Mouse (Mus musculus) brain, embryonic 14.5 days (tissue): Measurements from ENCODE around the gene Plscr5.

ENCODE experiments used
- CTCF ChIP-seq: fragments of 200-500 bp; IDR thresholded peaks from 2 replicates; pipeline ENCODE4 v1.5.1; 2012; ENCODE audit warnings: inconsistent platforms, mild to moderate bottlenecking, moderate library complexity, borderline replicate concordance; ENCODE audit not compliant: insufficient read depth, insufficient read length; ENCODE audit errors: extremely low read depth
- POLR2A ChIP-seq: fragments of 200-500 bp; IDR thresholded peaks from 2 replicates; pipeline ENCODE4 v1.6.1; 2012; ENCODE audit warnings: mild to moderate bottlenecking, inconsistent platforms, borderline replicate concordance; ENCODE audit not compliant: poor library complexity, insufficient read depth, insufficient read length, severe bottlenecking; ENCODE audit errors: extremely low read depth

DNA sequence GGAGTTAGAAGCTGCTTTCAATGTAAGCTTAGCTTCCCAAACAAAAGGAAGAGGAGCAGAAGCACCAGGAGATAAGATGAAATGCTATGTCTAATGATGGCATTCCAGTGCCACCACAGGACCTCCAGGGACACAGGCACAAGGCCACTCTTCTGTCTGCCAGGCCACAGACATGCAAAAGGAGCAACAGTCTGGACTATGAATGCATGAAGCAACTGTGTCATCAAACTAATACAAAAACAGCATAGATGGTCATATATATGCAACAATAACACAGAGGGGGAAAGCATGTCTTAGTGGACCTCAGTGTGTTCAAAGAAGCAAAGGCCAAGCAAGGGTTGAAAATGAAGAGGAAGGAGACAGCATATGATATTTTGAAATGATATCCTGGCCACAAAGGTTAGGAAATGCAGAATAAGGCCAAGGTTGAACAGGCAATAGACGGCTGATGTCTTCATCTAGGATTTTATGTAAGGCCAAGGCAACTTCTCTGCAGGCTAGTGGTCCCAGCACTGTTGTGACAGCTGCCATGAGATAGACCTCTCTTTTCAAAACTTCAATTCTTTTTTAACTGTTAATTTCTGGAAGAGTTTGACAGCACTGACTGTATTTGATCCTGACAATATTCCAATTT is 32.0 kb downstream of the Plscr5 start:
- no peak for TF ChIP-seq POLR2A
- no peak for TF ChIP-seq CTCF
